Mouse (Mus musculus) layer of hippocampus, postnatal 10 days (tissue): Measurements from ENCODE around the gene Trp63. TPM values are rescaled to one million over a fixed set of nuclear protein-coding genes. Genes with fewer than 3 reads are reported as not detected.
"Not testable (repeated sequence)": the region's sequence is repeated elsewhere in the genome, so short reads cannot be mapped to it uniquely, and the experiment has no call there.

ENCODE experiments used
- DNase-seq, 2 experiments: peaks; one replicate each; pipeline ENCODE4 v3.0.0; 2021; ENCODE audit warnings: low spot score in 2 of 2
- long read RNA-seq: library from polyadenylated mRNA; stranded (forward); transcript quantifications from one replicate; pipeline ENCODE4 v2.0.0, GENCODE M21; 2023
- total RNA-seq, 2 experiments: library from RNA; stranded (reverse); gene quantifications; 2 replicates each; pipeline ENCODE4 v1.2.3; 2021

The Trp63 gene
- total RNA-seq = 1 to 10 TPM; 1.5 to 1.7 TPM
- long read RNA-seq, partial matches to known transcripts = 0 of 1 reads
- long read RNA-seq, other reads (novel, unspliced or antisense) = 1 of 1 reads

GRCm38 (mm10) chr16:25683531-25684248 is at the start of gene Trp63:
Gene Trp63, plus strand, starts transcription at chr16:25683763.
- DNase-seq = no peak

DNA sequence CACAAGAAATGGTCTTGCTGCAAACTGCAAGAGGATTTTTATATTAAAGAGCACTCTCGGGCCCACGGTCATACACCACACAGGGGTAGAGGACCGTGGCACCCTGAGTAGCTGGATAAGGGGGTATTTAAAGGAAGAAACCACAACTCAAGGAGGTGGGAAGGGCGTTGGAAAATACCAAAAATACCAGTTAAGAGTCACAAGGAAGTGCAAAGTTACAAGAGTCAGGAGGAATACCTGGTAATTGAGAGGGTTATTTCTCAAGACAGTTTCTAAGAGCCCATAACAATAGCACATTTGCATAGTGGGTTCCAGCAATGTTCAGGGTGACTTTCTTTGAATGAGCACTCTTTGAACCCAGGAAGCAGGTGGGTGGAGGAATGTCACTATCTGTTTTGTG is 38.8 kb upstream of the Trp63 start:
- not testable (repeated sequence) for DNase-seq

- no peak for DNase-seq
These were observed 22.9 kb upstream of the Trp63 start for GRCm38 (mm10) chr16:25660510-25661235.

DNA sequence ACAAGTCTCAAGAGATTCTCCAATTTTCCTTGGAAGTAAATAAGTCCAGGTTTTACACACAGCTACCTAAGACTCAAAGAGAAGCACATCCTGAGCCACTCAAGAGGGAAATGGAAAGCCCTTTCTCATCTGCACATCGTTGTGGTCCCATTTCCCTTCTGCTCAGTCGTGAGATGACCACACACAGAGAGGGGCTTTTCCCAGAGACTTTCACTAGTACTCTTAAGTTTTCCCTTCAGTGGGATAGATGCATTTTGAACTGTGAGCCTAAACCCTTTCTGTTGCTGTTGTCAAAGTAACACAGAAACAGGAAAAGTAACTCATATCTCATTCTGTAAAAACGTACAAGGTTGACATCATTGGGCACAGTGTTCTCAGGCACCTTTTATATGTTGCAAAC is 20.4 kb upstream of the Trp63 start:
- DNase-seq = no peak

GRCm38 (mm10) chr16:25673861-25674440 is 9.6 kb upstream of the Trp63 start:
- no peak for DNase-seq

- DNase-seq = no peak
These were observed 3.2 kb upstream of the Trp63 start for GRCm38 (mm10) chr16:25680369-25680768.

DNA sequence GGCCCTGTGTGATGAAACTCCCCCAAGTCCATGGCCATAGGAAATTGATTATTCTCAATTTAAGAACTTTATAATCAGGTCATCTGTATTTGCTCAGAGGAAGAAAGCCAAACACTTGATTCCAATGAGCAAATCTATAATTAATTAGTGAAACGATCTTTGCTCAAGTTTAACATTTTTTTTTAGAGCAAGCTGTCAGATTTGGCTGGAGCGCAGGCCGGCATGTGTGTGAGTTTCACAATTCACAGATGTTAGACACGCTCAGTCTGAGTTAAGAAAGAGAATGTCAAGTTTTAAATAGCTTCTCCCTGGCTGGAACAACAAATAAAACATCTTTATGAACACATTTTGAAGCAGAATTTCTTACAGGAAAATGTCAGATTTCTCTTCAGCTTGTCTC is 1.0 kb upstream of the Trp63 start:
- DNase-seq = peak; percentile 34 to 46

DNA sequence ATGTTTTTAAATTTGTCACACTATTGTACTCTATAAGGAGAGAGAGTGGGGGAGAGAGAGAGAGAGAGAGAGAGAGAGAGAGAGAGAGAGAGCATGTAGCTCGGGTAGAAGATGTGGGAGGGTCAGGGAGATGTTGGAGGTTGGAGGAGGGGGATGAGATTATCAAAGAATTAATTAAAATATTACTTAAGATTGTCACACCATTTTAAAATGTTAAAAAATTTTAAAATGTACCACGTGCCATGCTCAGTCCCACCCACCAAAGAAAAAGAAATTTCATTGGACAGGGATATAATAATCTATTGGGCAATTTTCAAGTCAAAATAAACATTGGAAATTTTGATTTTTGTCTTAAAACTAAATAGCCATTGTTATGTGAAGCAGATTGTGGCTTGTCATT is 1.0 kb downstream of the Trp63 start:
- DNase-seq = no peak

- no peak for DNase-seq
These were observed 7.0 kb downstream of the Trp63 start for GRCm38 (mm10) chr16:25690612-25691011.

DNA sequence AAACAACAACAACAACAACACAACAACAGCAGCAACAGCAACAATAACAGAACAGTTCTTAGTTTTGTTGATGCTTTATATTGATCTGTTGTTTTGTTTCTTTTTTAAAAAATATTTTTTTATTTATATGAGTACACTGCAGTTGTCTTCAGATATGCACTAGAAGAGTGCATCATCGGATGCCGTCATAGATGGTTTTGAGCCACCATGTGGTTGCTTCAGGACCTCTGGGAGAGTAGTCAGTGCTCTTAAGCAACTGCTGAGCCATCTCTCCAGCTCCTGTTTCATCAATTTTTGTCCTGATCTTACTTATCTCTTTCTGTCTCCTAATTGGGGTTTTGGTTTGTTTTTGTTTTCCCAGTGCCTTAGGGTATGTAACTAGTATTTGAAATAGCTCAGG is 17.7 kb downstream of the Trp63 start:
- no peak for DNase-seq

DNA sequence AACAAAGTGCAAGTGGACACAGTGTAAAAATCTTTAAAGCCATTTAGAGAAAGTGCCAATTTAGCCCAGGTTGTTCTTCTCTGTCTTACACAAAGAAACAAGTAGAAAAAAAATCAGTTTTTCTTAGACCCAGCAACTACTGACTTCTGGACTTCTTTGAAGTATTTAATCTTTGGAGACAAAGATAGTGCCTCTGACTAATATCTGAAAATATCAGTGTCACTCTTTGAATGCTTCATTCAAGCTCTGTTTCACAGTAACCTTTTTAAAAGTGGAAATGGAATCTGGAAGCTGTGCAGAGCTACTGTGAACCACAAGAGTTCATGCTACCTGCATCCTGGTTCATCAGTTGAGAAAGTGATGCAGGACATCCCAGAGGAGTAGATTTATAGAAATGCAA is 22.7 kb downstream of the Trp63 start:
- no peak for DNase-seq

DNA sequence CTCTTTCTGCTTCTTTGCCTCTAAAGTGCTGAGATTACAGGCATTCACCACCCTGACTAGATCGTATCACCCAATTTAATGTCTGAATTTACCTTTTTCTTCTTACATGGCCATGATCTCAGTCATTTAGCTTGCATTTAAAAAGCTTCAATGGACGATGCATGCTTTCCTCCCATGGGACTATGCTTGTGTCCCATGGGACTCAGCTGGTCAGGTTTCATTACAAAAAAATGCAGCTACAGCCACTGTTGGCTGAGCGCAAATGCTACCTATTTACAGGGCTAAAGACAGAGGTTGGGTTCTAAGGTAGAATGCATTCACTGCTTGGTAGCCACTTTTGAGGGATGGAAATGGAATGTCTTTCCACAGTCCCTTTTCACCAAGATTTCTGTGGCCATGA is 32.2 kb downstream of the Trp63 start:
- no peak for DNase-seq

- DNase-seq = no peak
These were observed 39.6 kb downstream of the Trp63 start for GRCm38 (mm10) chr16:25723131-25723530.

DNA sequence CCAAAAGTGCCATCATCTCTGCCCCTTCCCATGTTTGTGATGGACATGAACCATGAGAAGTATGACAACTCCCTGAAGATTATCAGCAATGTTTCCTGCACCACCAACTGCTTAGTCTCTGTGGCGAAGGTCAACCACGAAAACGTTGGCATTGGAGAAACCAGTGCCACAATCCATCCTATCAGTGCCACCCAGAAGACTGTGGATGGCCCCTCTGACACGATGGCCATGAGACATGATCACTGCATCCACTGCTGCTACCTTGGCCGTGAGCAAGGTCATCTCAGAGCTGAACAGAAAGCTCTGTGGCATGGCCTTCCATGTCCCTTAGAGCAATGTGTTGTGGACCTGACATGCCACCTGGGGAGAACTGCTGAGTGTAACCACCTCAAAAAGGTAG is 43.4 kb downstream of the Trp63 start:
- no peak for DNase-seq

GRCm38 (mm10) chr16:25727957-25728506 is 44.5 kb downstream of the Trp63 start:
- no peak for DNase-seq

- peak in 1 of 2 experiments; percentile 6 for DNase-seq
These were observed 53.3 kb downstream of the Trp63 start for GRCm38 (mm10) chr16:25736912-25737311.

GRCm38 (mm10) chr16:25737623-25738050 is 54.1 kb downstream of the Trp63 start:
- peak in 1 of 2 experiments; percentile 7 for DNase-seq

- DNase-seq = no peak
These were observed 63.2 kb downstream of the Trp63 start for GRCm38 (mm10) chr16:25746807-25747206.

GRCm38 (mm10) chr16:25751866-25752265 is 68.3 kb downstream of the Trp63 start:
- DNase-seq = no peak

GRCm38 (mm10) chr16:25758108-25758507 is 74.5 kb downstream of the Trp63 start:
- no peak for DNase-seq

GRCm38 (mm10) chr16:25765549-25765948 is 82.0 kb downstream of the Trp63 start:
- no peak for DNase-seq

GRCm38 (mm10) chr16:25774611-25775010 is 91.0 kb downstream of the Trp63 start:
- DNase-seq = no peak
